Mouse (Mus musculus) kidney, postnatal 4 days (tissue): ENCODE measurements around the gene Myl6b.
"Not testable (repeated sequence)": the region's sequence is repeated elsewhere in the genome, so short reads cannot be mapped to it uniquely, and the experiment has no call there.

ENCODE experiments used
- DNase-seq, 2 experiments: peaks; one replicate each; pipeline ENCODE4 v3.0.0; 2021; ENCODE audit warnings: mixed read lengths in 2 of 2

The Myl6b gene

GRCm38 (mm10) chr10:128492633-128493311 is 5.7 kb downstream of the Myl6b start:
- DNase-seq, result peak; percentile 70 to 83

DNA sequence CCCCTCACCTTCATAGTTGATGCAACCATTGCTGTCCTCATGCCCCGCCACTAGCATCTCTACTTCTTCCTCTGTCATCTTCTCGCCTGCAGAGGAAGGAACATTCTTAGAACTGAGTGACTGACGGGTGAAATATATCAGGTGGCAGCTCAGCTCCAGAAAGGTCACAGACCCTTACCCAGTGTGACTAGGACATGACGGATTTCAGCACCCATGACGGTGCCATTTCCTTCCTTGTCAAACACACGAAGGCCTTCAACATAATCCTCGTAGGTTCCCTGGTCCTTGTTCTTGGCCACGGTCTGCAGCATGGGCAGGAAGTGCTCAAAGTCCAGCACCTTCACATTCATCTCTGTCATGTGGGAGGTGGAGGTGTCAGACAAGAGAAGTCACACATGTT is 6.4 kb downstream of the Myl6b start:
- not testable (repeated sequence) for DNase-seq

GRCm38 (mm10) chr10:128491495-128491894 is 7.0 kb downstream of the Myl6b start:
- DNase-seq, result peak; percentile 48 to 60

GRCm38 (mm10) chr10:128490912-128491311 is 7.6 kb downstream of the Myl6b start:
- DNase-seq, result no peak

DNA sequence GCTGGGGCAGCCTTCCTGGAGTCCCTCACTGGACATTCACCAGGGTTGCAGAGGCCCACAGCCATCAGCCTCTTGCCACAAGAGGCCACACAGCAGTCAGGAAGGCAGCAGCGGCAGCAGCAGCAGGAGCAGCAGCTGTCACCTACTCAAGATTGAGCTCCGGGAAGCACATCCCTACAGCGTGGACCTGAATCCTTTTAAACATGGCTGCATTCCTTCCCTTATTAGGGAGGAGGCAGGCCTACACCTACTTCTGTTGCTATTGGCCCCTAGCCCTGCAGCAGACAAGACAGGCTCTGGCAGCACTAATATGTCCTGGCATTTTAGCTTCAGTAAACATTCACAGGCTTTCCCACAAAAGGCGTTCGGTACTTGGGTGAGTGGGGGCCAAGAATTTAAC is 8.3 kb downstream of the Myl6b start:
- peak; percentile 25 to 39 for DNase-seq

DNA sequence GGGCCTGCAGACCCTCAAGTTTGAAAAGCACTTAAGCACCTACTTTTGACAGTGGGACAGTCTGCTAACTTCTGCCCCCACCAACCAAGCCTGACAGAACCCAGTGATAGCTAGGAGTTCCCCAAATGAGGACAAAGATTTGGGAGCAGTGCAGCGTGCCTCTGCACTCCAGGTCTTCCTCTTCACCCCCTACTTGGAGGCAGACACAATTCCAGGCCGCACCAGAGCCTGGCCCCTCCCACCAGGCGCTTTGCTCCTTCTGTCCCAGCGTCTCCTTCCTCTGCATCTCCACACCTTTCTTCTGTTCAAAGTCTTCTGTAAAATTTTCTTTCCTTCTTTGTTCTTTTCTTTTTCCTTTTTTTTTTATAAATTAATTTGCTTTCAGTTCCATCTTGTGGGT is 8.7 kb downstream of the Myl6b start:
- no peak for DNase-seq

- no peak for DNase-seq
Measured at GRCm38 (mm10) chr10:128489380-128489779, 9.1 kb downstream of the Myl6b start.

GRCm38 (mm10) chr10:128488776-128489175 is 9.7 kb downstream of the Myl6b start:
- DNase-seq, result no peak

DNA sequence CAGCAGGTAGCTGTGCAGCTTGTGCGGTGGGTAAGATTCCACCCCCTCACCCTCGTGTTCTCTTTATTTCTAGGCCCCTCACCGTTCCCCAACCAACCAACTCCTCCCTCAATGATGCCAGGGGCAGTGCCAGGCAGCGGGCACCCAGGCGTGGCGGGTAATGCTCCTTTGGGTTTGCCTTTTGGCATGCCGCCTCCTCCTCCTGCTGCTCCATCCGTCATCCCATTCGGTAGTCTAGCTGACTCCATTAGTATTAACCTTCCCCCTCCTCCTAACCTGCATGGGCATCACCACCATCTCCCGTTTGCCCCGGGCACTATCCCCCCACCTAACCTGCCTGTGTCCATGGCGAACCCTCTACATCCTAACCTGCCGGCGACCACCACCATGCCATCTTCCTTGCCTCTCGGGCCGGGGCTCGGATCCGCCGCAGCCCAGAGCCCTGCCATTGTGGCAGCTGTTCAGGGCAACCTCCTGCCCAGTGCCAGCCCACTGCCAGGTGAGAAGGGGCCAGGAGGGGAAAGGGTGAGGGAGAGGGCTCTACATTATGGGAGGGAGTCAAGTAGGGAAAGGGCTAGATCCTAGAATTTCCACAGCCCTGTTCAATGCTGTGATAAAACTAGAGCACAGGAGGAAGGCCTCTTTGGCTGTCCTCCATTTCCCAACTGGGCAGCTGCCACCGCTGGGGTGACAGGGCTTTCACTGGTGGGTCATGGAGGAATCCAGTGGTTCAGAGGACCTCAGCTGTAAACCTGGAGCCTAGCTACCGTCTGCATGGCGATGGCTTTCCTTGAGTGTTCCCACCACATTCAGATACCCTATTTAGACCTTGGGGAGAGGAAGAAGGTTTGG is 10.4 kb downstream of the Myl6b start:
- DNase-seq, result no peak

DNA sequence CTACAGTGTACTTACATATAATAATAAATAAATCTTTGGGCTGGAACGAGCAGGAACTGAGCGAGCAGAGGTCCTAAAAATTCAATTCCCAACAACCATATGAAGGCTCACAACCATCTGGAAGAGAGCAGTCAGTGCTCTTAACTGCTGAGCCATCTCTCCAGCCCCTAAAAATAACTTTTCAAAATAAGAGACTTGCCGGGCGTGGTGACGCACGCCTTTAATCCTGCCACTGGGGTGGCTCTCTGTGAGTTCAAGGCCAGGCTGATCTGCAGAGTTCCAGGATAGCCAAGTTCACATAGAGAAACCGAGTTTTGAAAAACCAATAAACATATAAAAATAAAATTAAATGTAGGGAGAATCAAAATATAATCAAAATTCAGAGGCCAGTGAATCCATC is 12.1 kb downstream of the Myl6b start:
- DNase-seq, result no peak

- no peak for DNase-seq
Measured at GRCm38 (mm10) chr10:128474366-128474765, 24.1 kb downstream of the Myl6b start.

DNA sequence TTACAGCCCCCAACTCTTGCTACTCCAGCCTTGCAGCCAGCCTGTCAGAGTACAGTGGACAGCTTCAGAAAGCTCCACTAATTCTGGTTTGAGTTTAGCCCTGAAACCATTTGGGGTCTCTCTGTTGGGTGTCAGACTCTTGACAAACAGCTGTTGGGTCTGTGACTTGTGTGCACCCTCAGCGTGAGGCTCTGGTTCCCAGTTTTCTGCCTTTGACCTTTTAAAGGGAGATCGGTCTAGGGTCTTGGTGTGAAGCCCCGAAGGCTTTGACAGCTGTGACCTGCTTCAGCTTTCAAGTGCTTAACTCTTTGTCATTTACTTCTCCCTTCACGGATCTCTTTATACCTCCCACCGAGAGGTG is 38.2 kb downstream of the Myl6b start:
- DNase-seq, result peak in 1 of 2 experiments; percentile 12

- DNase-seq, result peak in 1 of 2 experiments; percentile 44
Measured at GRCm38 (mm10) chr10:128459409-128460269, 38.8 kb downstream of the Myl6b start.

DNA sequence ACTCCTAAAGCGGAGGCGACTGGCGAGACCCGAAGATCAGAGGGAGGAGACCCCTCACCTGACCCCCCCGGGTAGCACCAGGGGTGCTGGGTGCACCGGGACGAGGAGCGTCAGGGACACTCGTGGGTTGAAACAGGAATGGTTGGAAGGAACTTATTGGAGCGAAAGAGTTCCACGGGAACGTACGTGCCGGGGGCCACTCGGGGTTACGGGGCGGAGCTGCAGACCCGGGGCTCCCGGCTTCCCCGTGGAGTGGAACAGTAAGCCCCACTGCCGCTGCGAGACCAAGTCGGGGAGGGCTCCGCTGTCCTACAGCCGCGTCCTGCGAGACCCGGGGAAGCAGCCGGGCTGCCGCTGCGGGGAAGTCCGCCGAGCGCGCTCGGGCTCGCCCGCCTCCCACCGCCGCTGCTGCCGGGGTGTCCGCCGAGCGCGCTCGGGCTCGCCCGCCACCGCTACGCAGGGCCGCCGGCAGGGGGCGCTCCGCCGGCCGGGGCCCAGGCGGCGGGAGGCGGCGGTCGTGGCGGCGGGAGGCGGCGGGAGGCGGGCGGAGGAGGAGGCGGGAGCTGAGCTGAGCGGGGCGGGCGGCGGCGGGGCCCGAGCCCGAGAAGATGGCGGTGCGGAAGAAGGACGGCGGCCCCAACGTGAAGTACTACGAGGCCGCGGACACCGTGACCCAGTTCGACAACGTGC is 39.6 kb downstream of the Myl6b start, which contains the start of gene Smarcc2:
Gene Smarcc2 (plus strand): TSS at position 530 of the 690 bp plus-strand sequence.
- peak; percentile 88 to 92 for DNase-seq

DNA sequence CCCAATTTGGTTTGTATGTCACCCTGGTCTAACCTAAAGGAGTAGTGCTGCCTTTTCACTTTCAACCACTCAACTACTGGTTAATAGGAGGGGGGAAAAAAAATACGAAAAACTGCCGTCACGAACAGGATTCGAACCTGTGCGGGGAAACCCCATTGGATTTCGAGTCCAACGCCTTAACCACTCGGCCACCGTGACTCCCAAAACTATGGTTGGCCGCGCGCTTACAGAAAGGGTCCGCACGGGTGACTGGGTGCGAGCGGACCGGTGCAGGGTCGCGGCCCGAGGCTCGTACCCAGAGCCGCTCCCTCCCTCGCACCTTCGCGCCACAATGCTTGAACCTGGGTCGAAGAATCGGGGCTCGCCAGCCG is 40.2 kb downstream of the Myl6b start:
- peak; percentile 94 to 95 for DNase-seq

GRCm38 (mm10) chr10:128457676-128458075 is 40.8 kb downstream of the Myl6b start:
- DNase-seq, result peak in 1 of 2 experiments; percentile 21

DNA sequence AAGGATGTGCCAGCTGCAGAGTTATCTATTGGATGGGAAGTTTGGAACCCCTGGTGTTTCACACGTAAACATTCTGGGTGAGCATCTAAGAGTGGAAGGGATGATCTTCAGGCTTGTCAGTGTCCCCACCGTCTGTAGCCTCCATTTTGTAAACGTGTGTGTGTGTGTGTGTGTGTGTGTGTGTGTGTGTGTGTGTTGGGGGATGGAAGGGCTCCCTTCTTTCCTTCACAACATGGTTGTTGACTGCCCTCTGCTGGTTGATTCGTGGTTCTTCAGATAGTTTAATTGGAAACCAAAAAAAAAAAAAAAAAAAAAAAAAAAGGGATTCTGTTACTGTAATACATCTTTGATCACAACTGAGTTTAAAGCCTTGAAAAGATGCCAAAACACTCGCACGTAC is 43.2 kb downstream of the Myl6b start:
- peak; percentile 77 to 83 for DNase-seq

DNA sequence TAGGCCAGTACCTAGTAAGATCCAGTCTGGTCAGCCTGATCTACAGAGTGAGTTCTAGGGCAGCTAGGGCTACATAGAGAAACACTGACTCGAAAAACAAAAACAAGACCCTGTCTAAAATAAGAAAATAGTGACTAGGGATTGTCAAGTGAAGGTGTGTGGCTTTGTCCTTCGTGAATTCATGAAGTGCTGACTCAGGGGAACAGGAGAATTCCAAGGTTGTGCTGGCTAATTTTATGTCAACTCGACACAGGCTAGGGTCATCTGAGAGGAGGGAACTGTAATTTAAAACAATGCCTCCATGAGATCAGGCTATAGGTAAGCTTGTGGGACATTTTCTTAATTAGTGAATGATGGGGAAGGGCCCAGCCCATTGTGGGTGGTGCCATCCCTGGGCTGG is 44.0 kb downstream of the Myl6b start:
- DNase-seq, result no peak

DNA sequence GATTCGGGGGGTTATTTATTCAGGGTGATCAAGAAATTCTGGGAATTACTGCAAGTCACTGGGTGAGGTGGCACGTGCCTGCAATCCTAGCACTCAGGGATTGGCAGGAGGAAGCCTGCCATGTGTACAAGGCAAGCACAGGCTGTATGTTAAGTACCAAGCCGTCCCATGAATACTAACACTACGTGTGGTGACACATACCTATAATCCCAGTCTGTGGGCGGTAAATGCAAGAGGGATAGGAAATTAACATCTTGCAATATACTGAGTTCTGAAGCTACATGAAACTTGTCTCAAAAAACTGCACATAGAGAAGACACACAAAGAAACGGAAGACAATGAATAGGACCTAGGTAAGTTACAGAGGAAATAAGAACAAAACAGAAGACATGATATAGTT is 47.5 kb downstream of the Myl6b start:
- DNase-seq, result no peak

- DNase-seq, result peak in 1 of 2 experiments; percentile 8
Measured at GRCm38 (mm10) chr10:128445407-128445806, 53.1 kb downstream of the Myl6b start.

DNA sequence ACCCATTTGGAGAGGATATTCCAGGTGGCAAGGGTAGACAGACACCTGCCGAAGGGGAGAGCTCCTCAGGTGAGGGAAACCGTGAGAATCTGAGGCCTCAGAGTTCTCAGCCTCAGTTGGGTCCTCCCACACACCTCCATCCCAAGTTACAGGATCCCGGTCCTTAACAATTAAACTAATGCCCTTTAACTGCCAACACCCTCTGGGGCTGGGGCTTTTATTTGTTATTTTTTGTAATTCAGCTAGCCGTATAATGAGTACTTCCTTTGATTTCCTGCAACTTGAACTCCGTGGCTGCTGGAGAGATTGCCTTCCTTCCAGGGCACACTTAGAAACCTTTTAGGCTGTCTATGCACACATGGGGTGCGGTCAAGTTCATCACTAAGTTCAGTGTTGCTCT is 54.1 kb downstream of the Myl6b start:
- DNase-seq, result no peak
